Mouse (Mus musculus): ENCODE data around the gene Stard8.

Stard8 gene

DNA sequence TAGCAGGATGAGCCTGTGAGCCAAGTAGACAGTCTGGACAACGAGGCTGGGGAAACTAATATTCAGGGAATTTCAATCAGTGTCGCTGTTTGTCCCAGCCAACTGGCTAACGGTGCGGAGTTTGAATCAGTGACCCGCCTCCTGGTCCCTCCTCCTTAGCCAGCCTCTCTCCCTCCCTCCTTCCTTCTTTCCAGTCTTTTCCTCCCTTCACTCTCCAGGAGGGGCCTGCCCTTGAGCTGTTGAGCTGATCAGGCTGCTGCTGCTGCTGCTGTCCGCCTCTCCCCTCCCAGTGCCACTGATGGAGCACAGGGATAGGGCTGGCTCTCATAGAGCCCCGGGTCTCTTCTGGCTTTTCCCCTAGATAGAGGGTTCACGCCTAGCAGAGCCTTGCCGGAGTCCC lies at the start of gene Stard8:
Gene Stard8, plus strand, starts transcription at position 203 of the 400 bp plus-strand sequence.
- DNase-seq (ENCODE audit: low read depth), result no peak

DNA sequence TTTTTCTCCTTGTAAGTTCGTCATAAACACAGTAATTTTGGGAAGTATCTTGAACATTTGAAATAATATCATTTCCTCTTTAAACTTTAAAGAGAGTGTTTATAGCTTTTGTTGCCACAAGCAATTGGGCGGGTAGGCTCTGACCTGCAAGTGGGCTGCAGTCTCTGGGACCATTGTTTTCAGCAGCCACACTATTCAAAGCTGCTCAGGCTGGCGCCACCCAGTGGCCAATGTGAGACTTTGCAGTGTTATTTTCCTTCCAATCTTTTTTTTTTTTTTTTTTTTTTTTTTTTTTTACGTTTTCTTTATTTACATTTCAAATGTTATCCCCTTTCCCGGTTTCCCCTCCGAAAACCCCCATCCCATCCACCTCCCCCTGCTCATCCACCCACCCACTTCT lies 49.1 kb upstream of the Stard8 start:
- DNase-seq (ENCODE audit: low read depth), result peak; percentile 60

DNA sequence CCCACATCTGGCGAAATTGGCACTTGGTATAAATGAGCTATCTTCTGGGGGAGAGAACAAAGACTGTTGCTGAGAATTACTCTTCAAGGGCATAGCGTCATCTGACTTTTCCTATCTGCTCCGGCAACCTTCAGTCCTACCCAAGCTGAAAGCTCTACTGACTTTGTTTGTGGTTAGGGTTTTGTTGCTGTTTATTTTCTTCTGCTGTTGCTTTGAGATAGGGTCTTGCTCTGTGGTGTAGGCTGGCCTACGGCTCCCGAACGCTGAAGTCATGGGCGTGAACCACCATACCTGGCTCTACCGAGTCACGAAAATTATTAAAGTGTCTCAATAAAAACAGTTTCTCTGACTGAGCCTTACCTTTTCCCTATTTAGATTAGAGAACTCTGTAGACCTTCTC lies 44.8 kb upstream of the Stard8 start:
- DNase-seq (ENCODE audit: low read depth), result no peak

DNA sequence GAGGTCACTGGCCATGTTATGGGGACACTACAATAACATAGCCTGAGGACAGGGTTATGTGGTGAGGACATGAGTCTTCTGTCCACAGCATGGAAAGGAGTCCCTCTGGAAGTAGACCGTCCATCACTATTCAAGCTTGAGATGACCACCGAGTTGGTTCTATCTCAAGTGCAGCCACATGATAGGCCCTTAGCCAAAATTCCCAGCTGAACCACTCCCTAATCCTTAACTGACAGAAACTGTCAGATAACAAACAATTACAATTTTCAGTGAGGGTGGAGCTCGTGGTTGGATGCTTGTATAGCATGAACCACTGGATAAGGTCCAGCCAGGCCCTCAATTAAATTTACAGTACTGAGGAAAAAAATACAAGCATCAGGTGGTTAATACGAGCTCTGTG lies 44.0 kb upstream of the Stard8 start:
- no peak for DNase-seq (ENCODE audit: low read depth)

DNA sequence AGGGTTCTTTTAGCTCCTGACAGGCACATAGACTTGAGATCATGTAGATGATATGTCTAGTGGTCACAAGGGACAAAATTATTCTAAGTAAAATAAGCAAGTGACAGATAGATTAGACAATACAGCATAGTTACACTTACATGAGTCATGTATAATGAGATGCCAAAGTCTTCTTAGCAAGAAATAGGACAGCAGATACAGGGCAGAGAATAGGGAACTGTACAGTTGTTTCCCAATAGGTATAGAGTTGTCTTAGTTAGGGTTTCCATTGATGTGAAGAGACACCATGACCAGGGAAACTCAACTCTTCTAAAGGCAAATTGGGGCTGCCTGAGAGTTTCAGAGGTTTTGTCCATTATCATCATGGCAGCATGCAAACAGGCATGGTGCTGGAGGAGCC lies 39.3 kb upstream of the Stard8 start:
- no peak for DNase-seq (ENCODE audit: low read depth)

DNA sequence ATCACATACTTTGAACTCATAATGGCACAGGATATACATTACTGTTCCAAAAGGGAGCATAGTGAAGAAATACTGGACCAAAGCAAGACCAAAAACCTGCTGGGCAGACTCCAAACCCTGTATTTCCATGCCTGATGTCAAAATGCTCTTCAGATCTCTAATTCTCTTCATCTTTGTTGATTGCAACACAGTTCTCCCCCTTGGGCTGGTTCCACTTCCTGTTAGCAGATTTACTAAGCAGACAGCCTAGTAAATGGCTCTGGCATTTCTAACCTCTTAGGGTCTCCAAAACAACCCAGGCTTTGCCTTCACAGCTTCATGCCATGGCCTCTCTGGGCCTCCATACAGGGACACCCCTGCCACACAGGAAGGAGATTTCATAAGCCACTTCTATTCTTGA lies 38.5 kb upstream of the Stard8 start:
- DNase-seq (ENCODE audit: low read depth), result no peak

DNA sequence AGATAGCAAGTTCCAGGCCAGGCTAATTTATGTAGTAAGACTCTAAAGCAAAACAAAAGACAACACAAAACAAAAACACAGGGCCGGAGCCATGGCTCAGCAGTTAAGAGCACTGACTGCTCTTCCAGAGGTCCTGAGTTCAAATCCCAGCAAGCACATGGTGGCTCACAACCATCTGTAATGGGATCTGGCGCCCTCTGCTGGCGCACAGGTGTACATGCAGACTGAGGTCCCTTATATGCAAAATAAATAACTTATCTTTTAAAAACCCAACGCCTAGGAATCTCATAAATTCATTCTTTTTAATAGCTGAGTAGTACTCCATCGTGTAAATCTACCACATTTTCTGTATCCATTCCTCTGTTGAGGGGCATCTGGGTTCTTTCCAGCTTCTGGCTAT lies 16.4 kb upstream of the Stard8 start:
- DNase-seq (ENCODE audit: low read depth), result peak; percentile 4

DNA sequence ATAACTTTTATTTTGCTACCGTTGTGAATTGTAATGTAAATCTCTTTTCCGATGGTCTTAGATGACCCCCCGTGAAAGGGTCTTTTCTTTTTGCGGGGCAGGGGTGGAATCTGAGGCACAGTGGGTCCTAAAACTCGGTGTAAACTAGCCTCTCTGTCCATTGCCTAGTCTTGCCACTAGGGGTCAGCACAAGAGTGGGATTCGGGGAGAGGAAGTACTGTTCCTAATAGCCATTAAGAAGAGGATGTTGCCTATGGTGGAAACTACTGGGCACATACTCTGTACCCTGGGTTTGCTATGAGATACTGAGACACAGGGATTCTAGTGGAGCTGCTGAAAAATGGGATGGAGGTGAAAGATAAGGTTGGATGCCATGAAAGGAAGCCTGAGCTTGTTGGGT lies 13.5 kb upstream of the Stard8 start:
- DNase-seq (ENCODE audit: low read depth), result peak; percentile 38

DNA sequence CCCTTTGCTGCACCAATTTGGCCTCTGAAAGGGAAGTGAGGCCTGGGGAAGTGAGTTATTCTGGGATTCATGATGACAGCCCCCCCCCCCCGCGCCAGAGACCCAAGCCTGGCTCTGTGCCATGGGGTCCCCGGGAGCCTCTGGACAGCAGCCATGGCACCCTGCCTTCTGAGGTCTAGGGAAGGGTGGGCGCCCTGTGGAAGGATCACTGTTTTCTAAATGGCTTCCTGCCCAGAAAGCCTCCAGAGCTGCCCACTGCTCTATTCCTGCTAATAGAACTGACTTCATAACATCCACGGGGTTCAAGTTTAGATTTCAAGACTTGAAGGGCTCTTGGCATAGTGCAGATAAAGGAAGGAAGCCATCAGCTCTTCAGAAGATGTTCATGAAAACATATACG lies 983 bp upstream of the Stard8 start:
- no peak for DNase-seq (ENCODE audit: low read depth)

DNA sequence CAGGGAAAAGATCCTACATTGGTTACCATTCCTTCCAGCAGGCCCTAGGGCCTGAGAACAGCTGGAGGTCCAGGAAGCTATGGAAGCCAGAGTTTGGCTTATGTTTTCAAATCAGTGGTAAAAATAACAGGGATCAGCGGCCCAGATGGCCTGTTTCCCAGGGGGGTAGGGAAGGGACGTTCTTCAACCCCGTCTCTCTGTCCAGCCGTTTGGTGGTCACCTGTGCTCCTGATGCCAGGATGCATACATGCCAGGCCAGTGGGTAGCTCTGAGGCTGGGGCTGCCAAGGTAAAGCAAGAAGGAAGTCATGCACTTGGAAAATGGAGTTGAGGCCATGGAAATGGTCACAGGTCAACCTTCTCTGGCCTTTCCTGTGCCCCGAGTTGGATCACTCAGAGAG lies 7.5 kb downstream of the Stard8 start:
- DNase-seq (ENCODE audit: low read depth), result no peak

DNA sequence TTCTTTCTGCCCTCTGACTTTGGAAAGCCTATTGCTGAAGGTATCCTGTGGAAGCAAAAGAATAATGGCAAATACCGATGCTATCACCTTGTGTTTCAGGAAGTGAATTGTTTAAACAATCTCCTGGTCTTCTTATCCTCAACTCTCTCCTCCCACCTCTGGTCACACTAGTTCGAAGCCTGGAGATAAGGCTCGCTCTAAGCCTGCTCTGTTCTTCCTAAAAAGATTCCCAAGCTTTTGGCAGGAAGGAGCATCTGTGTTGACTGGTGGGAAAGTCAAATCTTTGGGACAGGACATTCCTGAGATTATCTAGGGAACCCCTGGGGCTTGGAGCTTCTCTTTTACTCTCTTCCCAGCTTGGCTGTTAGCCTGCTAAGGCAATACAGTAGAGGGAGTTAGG lies 8.2 kb downstream of the Stard8 start:
- no peak for DNase-seq (ENCODE audit: low read depth)

DNA sequence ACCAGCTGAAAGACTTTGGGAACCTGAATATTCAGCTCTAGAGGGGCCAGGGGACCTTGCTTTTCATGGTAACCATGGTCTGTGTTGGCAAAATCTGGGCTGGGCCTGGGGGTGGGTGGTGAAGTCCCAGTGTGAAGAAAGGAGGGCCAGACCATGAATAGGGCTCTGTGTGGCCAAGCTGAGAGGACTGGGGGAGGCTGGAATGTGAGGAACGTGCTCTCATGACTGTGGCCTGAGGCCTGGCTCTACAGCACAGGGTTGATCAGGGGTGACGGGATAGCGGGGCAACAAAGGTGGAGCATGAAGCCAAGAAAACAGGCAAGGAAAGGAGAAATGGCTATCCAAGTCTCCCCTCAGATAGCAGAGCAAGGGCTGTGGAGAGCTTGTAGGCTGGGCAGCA lies 9.4 kb downstream of the Stard8 start:
- no peak for DNase-seq (ENCODE audit: low read depth)

DNA sequence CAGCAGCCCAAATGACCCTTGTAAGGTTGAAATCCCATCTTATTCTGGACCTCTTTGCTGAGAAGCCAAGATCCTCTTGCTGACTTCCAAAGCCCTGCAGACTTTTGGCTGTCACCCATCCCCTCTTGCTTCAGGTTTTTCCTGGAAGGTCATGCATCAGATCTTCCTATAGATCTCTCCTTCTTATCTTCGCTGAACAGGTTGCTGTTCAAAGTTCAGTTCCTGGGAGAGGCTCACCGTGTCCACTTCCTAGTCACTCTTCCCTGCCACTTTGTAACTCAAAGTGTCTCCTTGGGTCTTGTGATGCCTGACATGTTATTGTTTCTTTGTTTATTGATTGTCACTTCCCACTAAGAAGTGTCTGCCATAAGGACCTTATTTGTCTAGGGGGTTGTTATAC lies 12.7 kb downstream of the Stard8 start:
- DNase-seq (ENCODE audit: low read depth), result no peak

DNA sequence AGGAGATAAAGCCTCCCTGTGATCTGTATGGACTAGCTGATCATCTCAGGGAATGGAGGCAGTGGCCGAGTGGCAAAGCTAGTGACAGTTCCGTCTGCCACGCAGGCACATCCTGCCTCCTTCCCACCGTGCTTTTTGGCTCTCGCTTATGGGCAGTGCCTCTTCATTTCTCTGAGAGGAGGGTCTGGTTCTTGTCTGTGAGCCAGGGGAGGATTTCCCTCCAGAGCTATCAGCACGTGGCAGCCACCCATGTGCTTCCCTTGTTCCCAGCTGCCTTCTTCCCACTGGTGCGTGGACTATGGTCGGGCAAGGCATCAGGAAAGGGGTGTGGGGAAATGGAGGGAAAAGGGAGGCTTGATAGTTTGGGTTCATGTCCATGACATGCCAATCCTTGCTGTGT lies 13.9 kb downstream of the Stard8 start:
- DNase-seq (ENCODE audit: low read depth), result no peak

DNA sequence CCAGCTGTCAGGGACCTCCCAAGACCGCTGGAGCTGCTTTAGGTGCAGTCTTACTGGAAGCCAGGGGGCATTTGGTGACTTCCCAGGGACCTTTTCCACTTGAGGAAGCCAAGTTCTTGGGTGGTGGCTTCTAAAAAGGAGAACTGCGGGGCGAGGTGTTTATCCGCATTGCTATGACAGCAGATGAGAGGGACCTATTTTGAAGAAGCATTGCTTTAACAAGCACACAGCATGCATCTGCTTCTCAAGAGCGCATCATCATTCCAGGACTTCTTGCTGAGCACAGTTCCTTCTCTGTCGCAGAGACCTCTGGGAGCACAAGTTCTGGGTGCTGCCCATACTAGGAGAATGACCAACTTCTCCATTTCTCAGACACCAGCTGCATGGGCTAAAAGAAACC lies 14.8 kb downstream of the Stard8 start:
- no peak for DNase-seq (ENCODE audit: low read depth)

DNA sequence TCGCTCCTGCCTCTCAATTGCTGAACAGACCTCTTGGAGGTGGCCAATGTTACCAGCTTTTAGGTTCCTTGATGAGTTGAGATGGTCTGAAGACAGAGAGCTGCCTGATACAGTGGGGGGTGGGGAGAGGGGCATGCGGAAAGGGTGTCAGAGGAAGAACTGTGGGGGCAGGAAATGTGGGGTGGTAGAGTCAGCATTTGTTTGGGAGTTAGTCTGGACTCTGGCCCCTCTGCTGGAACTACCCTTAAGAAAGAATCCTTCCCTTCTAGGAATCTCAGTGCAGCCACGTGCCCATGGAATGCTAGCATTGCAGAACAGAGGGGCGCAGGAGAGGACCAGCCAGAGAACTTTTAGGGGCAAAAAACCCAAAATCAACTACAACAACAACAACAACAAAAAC lies 16.3 kb downstream of the Stard8 start:
- DNase-seq (ENCODE audit: low read depth), result no peak

DNA sequence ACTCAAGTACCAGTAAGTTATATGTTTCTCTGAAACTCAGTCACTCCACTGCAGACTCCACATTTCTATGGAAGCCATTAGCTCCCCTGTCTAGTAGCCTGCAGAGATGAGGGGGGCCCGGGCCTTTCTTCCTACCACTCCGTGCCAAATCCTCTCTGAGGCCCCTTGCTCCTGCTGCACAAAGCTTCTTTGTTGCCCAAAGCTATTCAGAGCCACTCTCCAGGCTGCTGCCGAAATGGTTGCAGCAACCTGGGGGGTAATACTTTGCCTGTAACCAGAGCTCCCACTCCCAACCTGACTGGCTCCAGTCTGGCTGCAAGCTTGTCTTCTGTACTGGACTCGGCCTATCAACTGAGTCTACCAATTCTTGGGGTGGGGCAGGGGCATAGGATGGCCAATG lies 17.2 kb downstream of the Stard8 start:
- DNase-seq (ENCODE audit: low read depth), result no peak

DNA sequence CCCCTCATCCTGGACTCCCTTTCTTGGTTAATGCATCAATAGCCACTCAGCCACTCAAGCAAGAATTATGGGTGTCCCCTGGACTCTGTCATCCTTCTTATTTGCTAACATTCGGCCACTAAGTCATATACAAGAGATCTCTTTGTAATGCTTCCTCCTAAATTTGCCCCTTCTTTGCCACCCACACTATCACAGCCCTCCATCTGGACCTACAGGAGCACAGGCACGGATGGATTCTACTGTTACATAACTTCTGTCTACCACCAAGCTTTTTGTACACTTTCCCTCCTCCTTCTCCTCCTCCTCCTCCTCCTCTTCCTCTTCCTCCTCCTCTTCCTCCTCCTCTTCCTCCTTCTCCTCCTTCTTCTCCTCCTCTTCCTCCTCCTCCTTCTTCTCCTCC lies 18.5 kb downstream of the Stard8 start:
- no peak for DNase-seq (ENCODE audit: low read depth)

DNA sequence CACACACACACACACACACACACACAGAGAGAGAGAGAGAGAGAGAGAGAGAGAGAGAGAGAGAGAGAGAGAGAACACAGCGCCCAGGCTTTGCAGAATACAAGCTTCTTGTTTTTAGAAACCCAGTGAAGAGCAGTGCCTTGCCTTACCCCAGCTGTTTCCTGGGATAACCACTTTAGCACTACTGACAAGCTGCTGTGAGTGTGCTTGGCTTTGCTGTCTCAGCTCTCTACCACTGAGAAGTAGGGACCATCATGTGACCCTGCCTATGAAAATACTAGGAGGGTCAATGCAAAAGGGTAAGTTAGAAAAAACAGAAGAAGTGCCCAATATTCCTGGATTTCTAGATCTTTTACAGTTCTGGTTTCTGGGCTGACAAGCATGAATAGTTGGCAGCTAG lies 20.9 kb downstream of the Stard8 start:
- no peak for DNase-seq (ENCODE audit: low read depth)

DNA sequence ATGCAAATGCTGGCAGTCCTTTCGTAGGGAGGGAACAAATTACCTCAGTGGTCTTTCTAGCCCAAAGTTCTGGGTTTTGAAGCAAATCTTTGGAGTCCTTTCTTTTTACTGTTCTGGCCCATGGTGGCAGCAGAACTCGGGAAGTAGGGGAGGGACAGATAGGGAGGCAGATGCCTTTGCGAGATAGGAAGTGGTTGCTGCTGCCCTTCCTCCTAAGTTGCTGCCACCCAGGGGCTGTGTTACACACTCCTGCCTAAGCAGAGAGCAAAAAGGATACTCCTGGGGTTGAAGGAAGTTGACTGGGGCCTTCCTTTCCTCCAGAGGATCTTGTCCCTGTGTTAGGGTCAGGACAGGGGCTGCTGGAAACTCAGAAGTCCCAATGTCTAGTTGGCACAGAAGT lies 32.4 kb downstream of the Stard8 start:
- no peak for DNase-seq (ENCODE audit: low read depth)

DNA sequence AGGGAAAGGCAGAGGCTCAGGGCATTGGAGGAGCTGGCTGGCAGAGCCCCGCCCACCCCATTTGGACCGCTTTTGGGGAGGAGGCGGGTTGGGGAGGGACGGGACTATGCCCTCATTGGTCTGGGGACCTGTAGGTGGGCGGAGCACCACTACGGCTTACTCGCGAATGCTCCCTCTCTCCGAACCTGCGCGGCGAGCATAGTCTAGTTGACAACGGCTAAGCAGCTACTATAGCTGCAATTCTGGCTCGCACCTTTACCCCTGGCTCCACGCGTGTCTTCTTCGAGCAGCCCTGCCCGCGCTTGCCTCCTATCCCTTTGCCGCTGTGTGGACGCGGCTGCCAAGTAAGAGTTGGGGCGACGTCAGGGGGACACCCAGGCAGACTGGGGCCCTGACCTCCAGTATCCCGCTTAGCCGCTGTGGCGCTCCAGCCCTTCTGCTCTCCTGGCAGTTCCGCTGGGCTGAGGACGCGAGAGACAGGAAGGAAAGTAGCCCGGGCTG lies 39.5 kb downstream of the Stard8 start:
- DNase-seq (ENCODE audit: low read depth), result peak; percentile 64

DNA sequence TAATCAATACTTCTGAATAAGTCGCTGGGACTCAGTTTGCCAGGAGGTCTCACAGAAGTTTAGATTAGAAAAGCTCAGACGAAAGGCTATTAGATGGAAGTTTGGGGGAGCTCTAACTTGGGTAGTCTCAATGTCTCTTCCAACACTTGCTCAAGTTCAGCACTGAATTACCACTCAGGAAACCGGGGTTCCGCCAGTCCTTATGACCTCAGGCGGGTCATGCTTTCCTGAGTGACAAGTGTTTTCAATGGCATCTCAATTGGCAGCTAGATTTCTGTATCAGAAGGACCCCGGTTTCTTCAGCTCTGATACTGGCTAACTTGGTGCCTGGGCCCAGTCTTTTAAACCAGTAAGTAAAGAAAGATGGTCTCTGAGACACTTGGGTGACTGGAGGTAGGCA lies 40.2 kb downstream of the Stard8 start:
- peak; percentile 7 for DNase-seq (ENCODE audit: low read depth)

DNA sequence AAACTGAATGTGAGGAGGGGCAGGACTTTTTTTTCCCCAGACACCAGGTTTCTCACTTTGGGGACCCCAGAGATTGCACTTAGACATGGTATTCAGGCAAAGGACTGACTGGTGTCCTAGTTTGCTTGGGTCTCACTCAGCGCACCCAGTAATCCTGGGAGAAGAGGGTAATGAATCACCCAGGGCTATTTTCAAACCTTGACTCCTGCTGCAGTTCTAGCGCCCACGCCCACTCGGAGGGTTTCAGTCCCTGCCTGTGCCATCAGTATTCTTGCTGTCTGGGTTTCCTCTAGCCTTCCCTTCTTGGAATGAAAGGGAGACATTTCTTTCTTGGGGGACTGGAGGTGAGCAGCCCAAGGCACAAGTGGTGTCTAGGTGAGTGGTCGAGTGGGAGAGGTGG lies 40.7 kb downstream of the Stard8 start:
- no peak for DNase-seq (ENCODE audit: low read depth)

DNA sequence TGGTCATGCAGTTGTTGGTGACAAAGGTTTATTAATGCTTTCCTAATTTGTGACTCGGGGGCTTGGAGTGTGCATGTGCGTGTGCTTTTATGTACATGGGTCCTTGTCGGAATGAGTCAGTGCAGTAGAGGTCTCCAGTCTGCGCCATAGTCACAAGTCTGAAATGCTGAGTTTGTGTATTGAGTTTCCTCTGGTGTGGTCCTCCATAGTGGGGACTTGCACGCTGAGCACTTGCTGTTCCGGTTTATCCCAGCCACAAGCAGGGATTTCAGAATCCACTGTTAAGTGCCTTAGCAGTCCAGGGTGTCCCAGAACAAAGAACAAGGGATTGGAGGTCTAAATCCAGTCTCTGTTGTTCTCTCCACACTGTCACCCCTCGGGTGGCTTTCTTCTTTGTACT lies 42.3 kb downstream of the Stard8 start:
- no peak for DNase-seq (ENCODE audit: low read depth)

DNA sequence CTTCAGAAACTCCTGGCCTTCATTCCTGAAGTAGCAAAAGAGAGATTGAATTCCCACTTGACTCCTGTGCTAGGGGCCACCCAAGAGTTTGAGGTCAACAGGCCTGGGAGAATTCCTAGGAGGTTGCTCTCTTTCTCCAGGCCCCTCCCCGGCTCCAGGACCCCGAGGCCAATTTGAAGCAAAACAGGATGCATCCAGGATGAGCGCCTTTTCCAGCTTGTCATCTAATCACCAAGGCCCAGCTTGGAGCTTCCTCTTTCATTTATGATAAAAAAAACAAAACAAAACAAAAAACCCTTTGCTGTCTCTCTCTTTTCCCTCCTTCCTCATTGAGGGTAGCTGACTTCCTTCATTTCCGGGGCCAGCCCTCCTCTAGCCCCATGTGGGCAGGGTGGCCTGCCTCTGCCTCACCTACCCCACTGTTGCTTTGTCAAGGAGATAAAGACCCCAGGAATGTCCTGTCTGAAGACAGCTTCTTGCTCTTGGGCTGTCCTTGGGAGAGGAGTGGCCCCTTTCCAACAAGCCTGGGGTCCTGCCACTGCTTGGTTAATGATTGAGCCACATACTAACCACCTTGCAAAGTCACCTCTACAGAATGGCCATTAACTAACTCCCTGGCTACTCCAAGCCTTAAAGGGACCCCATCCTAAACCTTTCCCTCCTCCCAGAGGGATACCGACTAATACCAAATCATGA lies 43.5 kb downstream of the Stard8 start:
- no peak for DNase-seq (ENCODE audit: low read depth)
